Mouse (Mus musculus): Measurements from ENCODE around the gene Pemt. TPM values are rescaled to one million over a fixed set of nuclear protein-coding genes. Genes with fewer than 3 reads are reported as not detected.
A peak's percentile ranks its signal among the peaks of the same experiment; 100 is the strongest.

Pemt gene
- total RNA-seq (2021): 1 to 10 TPM; 6.5 to 7.1 TPM
- long read RNA-seq, partial matches to known transcripts: 1 of 3 reads
- long read RNA-seq, other reads (novel, unspliced or antisense): 0 of 3 reads

DNA sequence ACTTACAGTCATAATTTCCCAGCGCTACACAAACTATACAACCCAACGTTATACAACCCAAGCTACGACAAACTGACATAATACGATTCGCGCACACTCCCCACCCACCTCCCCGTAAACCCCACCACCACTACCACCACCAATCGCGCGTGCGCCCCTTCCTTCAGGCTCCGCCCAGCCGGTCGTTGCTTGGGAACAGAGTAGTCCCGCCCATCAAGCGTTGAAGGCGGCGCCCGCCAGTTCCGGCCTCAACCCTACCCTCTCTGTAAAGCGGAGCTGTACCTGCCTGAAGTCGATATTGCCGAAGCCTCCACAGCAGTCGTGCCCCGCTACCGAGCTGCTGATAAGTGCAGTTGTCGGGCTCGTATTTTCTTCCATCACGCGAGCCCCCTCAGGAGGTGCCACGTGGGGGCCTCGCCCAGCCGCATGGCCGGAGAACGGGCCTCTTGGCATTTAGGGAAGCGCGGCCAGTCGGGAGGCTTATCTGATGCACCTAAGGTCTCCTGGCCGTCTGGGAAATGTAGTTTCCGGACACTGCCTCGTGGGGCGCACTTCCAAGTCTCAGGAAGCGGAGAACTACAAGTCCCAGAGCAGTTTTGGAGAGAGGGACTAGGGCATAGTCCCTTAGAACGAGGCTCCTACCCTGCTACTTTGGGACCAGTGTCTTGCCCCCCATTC lies at the start of gene Pemt:
Gene Pemt (minus strand): TSS at position 432 of the 678 bp plus-strand sequence.
- peak; percentile 95 to 96 for DNase-seq (ENCODE audit: low spot score in 2 of 2)

DNA sequence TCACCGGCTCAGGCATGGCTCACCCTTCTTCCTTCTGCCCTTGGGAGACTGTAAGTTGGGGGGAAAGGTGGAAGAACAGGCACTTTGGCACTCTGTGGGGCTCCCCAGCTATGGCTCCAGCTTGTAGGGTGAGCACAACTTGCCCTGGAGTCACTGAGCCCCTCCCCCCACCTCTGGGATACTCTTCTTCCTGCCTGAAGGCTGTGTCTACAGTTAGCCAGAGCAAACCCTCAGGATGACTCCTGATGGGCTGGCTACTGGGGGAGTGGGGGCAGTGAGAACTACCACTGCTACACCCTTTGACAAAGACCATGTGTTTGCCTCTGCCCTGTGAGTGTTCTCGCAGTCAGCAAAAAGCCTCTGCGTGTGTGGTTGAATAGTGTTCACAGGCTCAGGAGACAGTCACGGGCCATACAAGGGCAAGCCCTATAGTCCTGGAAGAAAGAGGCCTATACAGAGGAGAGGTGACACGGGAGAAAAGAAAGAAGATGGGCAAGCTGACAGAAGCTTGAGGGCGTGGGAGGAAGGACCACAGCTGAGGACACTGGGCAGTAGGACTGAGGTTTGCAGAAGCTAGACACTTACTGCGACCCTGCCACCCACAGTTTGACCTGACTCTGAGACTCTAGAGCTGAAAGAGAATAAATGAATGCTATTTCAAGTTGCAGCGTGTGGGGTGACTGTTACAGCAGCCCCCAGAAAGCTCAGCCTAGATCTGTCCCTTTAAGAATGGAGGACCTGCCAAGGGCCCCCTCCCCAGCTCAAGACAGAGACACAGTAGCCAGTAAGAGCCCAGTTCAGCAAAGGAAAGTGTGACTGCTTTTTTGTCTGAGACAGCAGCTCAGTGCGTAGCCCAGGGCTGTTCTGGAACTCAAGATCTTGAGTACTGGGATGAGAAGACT lies 48.9 kb upstream of the Pemt start:
- DNase-seq (ENCODE audit: low spot score in 2 of 2): no peak

DNA sequence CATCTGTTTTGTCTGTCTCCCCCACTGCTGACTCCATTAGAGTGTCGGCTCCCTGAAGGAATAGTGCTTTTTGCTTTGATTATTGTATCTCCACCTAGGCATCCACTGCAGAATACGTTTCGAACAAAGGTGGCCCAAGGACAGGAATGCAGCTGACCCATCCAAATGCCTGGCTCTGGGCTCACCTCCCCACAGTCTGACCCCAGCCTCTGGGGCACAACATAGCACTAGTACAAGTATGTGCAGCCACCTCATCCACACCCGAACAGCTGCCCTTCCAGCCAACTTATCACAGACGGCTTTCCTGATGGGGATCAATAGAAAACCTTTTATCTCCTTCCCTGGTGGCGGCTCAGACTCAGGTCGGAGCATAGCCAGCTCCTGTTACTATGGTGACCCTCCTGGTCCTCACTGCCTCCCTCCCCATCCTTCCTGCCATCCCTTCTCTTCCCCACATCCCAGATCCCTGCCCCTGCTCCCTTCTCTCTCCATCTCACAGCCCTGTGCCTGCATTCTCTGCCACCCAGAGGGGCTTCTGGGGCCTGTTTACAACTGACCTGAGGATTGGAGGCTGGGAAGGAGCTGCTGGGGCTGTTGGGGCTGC lies 47.8 kb upstream of the Pemt start:
- DNase-seq (ENCODE audit: low spot score in 2 of 2): no peak

DNA sequence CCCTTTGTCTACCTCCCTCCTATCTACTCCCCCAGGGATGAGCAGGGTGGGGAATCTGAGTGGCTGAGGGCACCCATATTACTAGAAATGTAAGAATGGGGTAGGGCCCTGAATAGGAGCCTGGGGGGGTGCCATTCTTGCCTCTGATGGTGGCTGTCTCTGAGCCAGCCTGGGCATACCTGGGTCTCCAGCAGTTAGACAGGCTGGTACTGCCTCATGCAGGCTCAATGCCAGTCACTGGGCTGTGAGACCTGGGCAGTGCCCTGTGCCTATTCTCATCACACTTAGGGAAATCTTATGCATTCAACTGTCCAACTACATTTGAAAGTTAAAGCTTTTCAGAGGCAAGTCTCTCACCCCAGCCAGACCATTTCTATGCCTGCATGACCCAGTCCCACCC lies 46.9 kb upstream of the Pemt start:
- DNase-seq (ENCODE audit: low spot score in 2 of 2): no peak

DNA sequence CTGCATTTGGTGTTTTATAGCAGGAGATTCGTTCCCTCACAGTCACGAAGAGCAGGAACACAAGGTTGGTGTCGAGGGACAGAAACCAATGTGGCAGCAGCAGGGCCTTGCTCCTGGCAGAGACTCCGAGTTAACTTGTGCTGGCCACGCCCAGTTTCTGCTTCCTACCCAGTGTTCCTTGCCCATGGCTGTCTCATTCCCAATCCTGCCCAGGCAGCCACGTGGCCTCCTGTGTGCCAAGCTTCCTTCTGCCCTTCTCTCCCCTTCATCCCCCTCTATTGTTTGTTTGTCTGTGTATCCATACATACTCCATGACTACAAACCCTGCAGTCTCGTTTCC lies 45.1 kb upstream of the Pemt start:
- no peak for DNase-seq (ENCODE audit: low spot score in 2 of 2)

DNA sequence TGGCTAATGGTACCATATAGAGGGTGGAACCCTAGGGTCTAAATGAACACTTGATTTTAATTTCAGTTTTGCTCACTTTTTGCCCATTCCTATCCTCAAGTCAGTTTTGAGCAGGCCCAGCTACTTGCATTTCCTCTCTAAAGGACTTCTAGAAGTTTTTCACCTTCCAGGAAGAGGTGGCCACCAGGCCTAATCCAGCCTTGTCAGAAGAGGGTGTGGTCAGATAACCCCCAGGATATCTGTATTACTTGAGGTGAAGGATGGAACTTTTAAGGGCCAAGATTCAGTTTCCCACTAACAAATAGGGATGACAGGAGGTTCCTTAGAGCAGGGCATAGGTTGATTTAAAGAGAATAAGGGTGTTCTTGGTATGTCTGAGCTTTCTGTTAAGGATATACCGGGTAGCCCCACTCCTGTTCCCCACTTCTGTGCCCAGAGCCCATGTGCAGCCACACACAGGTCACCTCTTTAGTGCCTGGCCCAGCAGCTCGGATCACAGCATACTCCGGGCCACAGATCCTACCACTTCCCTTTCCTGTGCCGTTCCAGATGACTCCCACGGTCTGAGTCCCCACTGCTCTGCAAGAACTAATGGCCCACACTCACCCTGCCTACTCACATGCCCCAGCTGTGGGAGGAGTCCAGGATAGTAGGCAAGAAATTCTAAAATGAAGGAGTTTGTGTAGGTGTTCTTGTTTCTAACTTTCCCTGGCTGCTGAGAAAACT lies 44.6 kb upstream of the Pemt start:
- no peak for DNase-seq (ENCODE audit: low spot score in 2 of 2)

DNA sequence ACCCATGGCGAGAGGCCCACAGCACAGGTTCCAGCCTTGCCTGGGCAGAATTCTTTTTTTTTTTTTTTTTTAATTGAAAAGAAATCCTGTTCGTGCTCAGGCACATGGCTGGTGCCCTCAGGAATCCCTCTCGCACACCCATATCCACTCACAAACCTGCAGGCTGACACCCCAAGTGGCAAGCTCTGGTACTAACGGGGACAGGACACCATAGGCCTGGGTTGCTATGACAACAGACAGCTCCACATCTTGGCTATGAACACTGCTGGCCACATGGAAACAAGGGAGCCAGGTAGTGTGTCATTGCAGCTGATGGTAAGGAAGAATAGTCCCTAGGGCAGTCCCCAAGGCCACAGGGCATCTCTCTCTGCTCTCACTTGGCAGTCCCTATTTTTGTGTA lies 42.7 kb upstream of the Pemt start:
- DNase-seq (ENCODE audit: low spot score in 2 of 2): peak; percentile 51 to 55

DNA sequence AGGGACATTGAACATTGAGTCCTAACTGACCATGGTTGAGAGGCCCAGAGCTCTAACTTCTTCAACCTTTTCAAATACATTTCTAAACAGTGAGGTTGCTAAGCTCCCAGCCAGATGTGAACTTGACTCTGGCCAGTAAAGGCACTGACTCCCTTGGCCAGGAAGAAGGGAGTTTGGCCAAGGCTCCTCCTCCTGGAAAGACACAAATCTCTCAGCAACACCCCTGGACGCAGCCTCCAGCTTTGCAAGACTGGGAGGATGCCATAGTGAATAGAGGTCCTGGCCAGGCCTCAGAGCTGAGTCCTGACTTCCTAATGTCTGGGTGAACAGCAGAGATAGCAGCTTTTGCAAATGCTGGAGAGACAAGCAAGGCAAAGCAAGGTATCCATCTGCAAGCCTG lies 40.4 kb upstream of the Pemt start:
- DNase-seq (ENCODE audit: low spot score in 2 of 2): no peak

DNA sequence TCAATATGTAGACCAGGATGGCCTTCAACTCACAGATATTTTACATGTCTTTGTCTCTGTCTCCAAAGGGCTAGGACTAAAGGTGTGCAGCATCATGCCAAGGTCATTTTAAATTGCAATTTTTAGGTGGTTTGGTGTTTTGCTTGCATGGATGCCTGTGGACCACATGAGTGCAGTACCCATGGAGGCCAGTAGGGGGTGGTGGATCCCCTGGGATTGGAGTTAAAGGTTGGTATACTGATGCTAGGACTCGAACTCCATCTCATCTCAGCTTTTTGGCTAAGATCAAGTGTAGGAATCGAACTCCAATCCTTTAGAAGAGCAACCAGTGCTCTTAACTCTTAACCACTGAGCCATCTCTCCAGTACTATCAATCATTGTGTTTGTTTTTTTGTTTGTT lies 38.3 kb upstream of the Pemt start:
- peak in 1 of 2 experiments; percentile 37 for DNase-seq (ENCODE audit: low spot score in 2 of 2)

DNA sequence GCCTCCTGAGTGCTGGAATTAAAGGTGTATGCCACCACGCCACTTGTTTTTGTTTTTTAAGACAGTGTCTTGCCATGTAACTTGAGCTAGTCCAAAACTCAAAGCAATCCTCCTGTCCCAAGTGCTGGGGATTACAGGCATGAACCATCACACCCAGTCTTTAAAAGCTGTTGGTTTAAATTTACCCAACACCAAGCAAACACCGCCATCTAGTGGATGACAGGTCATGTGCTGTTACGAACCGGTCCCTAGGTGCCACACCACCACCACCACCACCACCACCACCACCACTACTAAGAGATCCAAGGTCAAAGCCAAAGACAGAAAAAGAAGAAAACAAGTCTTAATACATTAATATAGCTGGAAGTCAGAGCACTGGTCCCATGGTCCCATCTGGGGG lies 30.5 kb upstream of the Pemt start:
- peak; percentile 78 to 84 for DNase-seq (ENCODE audit: low spot score in 2 of 2)

DNA sequence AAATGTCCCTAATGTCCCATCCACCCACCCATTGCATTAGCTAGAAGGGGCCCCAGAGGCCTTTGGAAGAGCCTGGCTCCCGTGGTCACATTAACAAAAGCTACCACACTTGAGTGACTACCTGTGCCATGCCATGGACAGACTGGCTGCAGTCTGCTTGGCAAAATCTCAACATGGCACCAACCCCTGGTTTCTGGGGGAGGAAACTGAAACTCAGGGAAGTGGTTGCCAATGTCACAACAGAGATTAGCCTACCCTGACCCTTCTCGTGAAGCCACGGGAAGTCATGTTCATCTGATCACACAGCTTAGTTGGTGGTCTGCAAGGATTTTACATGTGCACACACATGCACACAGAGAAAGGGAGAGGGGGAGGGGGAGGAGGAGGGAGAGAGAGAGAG lies 29.9 kb upstream of the Pemt start:
- no peak for DNase-seq (ENCODE audit: low spot score in 2 of 2)

DNA sequence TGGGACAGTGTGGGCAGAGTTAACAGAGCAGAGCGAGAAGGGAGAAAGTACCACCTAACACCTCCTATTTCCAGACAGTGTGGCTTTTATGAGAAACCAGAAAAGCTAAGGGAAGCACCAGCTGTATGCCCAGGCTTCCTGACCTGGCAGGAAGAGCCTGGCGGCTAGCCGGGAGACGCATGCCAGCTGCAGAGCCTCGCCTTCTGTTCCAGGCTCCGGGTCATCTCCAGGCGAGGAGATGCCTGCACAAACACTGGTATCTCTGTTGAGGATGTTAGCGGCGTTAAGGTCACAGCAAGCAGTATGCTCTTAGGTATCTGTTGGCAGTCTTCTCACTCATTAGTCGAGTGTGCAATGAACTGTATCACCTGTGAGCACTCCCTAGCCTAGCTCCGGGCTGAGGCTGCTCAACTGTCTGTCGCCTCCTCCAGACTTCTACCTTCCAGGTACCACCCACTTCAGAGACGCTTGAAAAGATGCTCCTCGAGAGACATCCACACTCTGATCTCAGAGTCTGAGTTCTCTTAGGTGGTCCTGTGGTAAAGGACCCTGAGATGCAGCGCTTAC lies 27.7 kb upstream of the Pemt start:
- peak in 1 of 2 experiments; percentile 49 for DNase-seq (ENCODE audit: low spot score in 2 of 2)

DNA sequence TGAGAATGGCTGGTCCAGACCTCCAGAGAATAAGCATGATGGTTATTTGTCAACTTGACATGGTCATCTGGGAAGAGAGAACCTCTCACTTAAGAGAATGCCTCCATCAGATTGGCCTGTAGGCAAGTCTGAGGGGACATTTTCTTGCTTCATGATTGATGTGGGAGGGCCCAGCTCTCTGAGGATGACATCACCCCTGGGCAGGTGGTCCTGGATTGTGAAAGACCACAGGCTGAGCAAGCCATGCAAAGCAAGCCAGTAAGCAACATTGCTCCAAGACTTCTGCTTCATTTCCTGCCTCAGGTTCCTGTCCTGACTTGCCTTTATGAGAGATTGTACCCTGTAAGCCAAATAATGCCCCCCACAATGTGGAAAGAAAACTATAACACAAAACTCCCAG lies 26.8 kb upstream of the Pemt start:
- DNase-seq (ENCODE audit: low spot score in 2 of 2): no peak

DNA sequence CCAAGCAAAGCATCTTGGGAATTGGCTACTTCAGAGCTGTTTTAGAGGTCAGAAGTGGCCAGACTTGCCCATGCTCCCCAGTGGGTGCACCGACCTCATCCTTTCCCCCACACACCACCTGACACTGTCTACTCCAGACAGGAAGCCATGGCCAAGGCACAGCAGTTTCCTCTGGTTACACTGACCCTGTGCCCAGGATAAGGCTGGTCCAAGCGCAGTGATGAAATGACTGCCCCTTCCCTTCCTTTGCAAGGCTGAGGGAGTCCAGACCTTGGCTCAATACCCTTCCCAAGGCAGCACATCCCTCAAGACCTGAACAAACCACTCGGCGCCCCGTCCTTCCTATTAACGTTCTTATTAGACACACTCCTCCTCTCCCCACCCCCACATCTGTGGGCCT lies 24.9 kb upstream of the Pemt start:
- no peak for DNase-seq (ENCODE audit: low spot score in 2 of 2)

DNA sequence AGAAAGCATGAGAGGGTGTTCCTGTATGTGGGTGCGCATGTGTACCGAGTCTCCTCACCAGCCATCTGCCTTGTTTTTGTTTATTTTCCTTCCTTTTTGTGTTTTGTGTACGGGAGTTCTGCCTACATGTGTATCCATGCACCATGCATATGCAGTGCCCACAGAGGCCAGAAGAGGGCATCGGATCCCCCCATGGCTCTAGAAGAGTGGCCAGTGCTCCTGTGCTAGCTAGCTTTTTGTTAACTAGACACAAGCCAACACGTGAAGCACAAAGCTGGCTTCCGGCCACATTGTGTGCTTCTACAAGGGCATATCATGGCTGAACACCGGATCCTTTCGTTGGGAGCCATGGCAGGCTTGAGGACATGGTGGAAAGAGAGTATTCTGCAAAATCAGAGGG lies 24.3 kb upstream of the Pemt start:
- peak; percentile 53 to 65 for DNase-seq (ENCODE audit: low spot score in 2 of 2)

DNA sequence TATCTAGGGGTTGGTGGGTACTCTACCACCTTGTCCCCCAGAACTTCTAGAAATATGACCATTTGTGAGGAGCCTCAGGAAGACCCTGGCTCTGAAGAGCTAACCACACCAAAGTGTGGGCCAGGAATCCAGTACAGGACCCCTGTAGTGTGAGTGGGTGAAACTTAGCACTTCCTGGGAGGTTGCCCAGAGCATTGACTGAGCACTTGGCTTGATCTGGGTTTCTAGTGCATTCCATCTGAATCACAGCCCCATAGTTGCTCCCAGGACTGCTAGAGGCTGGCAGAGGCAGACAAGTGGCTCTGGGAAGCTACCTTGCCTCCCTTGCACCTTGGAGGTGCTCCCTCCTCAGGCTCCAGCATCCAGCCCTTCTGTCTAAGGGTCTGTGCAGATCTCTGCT lies 22.3 kb upstream of the Pemt start:
- no peak for DNase-seq (ENCODE audit: low spot score in 2 of 2)

DNA sequence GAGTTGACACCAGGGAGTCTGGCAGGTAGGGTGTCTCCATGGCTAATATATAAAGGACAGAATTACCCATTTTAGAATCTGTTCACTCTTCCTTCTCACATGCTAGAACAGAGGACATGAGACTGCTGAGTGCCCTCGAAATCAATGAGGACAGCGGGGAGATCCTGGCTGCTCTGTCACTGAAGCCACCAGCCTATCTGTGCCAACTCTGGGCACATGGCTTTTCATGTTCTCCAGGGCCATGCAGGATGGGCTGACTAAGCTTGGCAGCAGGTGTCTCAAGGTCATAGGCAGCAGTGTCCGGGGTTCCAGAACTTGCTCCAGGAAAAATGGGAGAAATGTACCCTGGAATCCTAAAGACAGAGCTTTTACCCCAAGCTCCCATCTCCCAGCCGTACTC lies 21.4 kb upstream of the Pemt start:
- no peak for DNase-seq (ENCODE audit: low spot score in 2 of 2)

DNA sequence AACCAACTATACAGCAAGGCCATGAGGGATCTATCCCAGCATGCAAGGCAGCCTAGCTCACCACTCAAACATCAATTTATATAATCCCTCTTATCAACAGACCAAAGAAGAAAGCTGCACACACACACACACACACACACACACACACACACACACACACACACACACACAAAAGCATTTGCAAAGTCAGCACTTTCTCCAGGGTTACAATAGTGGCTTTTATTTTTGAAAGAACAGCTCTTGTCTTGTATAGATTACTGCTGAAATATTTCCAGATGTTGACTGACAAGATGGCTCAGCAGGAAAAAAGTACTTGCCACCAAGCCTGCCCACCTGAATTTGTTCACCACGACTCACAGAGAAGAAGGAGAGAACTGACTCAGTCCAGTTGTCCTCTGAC lies 19.0 kb upstream of the Pemt start:
- no peak for DNase-seq (ENCODE audit: low spot score in 2 of 2)

DNA sequence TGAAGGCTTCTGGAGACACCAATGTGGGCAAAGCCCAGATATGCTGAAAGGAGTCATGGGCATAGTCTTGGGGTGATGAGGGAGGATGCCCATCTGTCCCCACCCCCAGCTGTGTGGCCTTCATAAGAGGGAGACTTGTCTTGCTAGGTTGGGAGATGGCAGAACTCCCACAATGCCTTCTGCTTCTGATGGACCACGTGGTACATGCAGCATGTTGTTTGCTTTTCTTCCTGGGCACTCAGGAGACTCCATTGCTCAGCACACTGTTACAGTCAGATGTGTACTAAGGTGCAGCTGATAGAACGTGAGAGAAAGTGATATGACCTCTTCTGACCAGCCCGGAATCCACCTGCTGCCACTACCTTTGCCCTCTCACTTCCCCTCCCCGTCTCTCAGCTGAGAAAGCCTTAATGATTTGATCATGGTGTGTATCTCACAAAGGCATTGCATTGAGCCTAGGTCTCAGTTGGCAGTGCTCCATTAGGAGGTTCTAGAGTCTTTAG lies 15.3 kb upstream of the Pemt start:
- DNase-seq (ENCODE audit: low spot score in 2 of 2): no peak

DNA sequence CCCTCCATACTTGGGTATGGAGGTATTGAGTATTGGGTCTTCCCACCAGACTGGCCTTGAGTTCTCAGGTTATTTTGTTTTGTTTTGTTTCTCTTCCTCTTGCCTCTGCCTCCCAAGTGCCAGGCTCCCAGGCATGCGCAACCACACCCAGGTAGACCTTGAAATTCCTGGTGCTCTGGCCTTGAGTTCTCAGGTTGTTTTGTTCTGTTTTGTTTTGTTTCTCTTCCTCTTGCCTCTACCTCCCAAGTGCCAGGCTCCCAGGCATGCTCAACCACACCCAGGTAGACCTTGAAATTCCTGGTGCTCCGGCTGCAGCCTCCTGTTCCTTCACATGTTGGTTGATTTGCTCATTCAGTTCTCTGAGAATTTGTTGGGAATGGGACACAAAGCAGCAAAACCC lies 13.7 kb upstream of the Pemt start:
- no peak for DNase-seq (ENCODE audit: low spot score in 2 of 2)

DNA sequence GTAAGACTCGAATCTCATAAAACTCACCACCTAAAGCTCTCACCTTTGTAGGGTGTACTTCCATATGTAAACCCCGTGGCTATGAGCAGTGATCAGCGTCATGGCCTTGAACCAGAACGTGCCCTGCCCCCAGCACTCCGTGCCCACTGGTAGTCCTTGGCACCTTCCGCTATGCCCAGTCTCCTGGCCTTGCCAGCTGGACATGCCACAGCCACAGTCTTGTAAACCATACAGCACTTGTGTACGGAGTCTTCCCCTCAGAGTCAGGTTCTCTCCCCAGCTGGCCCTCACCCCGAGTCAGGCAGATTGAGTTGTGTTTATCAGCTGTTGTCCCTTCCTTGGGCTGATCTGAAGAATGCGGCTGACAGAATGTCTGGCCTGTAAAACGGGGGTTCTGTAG lies 12.2 kb upstream of the Pemt start:
- DNase-seq (ENCODE audit: low spot score in 2 of 2): no peak
